Mouse (Mus musculus) liver, embryonic 16.5 days (tissue): ENCODE results near the gene Pcdh7. TPM values are rescaled to one million over a fixed set of nuclear protein-coding genes. Genes with fewer than 3 reads are reported as not detected.

Experiments used
- ATAC-seq: fragments of 200-750 bp; cut with Nextera tagmentation; 2 replicates; pipeline ENCODE4 v1.8.0; 2017; ENCODE audit warnings: low read depth, mild to moderate bottlenecking, moderate number of reproducible peaks, moderate library complexity
- H3K27ac ChIP-seq: fragments of 300-500 bp; sonication (generic); 2 replicates; pipeline ENCODE4 v1.5.1; 2014; ENCODE audit warnings: mild to moderate bottlenecking, low read length
- H3K27me3 ChIP-seq: fragments of 300-500 bp; sonication (generic); 2 replicates; pipeline ENCODE4 v1.6.1; 2014; ENCODE audit warnings: low read depth, low read length, mixed read lengths; ENCODE audit not compliant: control insufficient read depth, insufficient read depth
- H3K36me3 ChIP-seq: fragments of 300-500 bp; sonication (generic); 2 replicates; pipeline ENCODE4 v1.6.1; 2014; ENCODE audit warnings: mild to moderate bottlenecking; ENCODE audit not compliant: control insufficient read depth, insufficient read depth
- H3K4me1 ChIP-seq: fragments of 300-500 bp; sonication (generic); 2 replicates; pipeline ENCODE4 v1.6.1; 2014; ENCODE audit warnings: low read depth, low read length, mixed read lengths; ENCODE audit not compliant: control insufficient read depth
- H3K4me2 ChIP-seq: fragments of 300-500 bp; sonication (generic); 2 replicates; pipeline ENCODE4 v1.6.1; 2014; ENCODE audit warnings: low read depth, low read length, mixed read lengths
- H3K4me3 ChIP-seq: fragments of 300-500 bp; sonication (generic); 2 replicates; pipeline ENCODE4 v1.5.1; 2014; ENCODE audit warnings: low read depth, mild to moderate bottlenecking, low read length
- H3K9ac ChIP-seq: fragments of 300-500 bp; sonication (generic); 2 replicates; pipeline ENCODE4 v1.6.1; 2014; ENCODE audit warnings: low read depth, low read length
- H3K9me3 ChIP-seq: fragments of 300-500 bp; sonication (generic); replicated peaks from 2 replicates; pipeline ENCODE4 v1.6.1; 2016; ENCODE audit warnings: low read length; ENCODE audit not compliant: control insufficient read depth
- WGBS: fragments of 180-500 bp; shearing (Covaris S2); extraction: QIAGEN DNeasy Blood & Tissue Kit; methylation state at CpG from one replicate; pipeline ENCODE4 v1.1.7; 2014; ENCODE audit not compliant: insufficient replicate concordance; 5-methylcytosine and 5-hydroxymethylcytosine counted together
- polyA plus RNA-seq: library from polyadenylated mRNA; unstranded; fragments of >200 nt; fragmentation: Nextera tagmentation; extraction: Ambion mirVana; gene quantifications from 2 replicates; pipeline ENCODE4 v1.2.1, GENCODE M21; 2015

Gene Pcdh7
- polyA plus RNA-seq, 1 experiment from 2014 or later, result 0.31 TPM

DNA sequence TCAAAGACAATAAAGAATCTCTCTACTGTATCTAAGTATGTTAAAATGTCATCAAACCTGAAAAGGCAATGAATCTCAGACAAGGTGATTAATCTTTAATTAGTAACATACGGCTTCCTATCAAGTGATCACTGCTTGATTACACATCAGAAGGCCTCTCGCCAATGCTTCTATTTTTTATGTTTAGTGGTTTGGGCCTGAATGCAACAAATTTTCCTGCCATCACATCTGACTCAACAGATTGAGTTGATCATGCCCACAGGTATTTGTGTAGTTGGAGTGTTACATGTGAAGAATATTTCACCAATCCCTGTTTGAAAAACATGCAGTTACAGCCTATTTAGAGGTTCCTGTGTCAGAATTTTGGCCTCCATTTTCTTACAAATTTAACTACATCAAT is 225.8 kb downstream of the Pcdh7 start:
- H3K9me3 ChIP-seq, result no peaks in the 10 kb centered on the region
- no peak overlapping the region for H3K9ac ChIP-seq
- 71% methylated on average over 2 of the region's 2 CpGs for WGBS
- H3K36me3 ChIP-seq, result no peaks in the 10 kb centered on the region
- H3K4me2 ChIP-seq, result no peak overlapping the region
- no peak overlapping the region for H3K4me3 ChIP-seq
- no peak for ATAC-seq
- H3K4me1 ChIP-seq, result no peaks in the 10 kb centered on the region
- no peak overlapping the region for H3K27ac ChIP-seq
- no peaks in the 10 kb centered on the region for H3K27me3 ChIP-seq

DNA sequence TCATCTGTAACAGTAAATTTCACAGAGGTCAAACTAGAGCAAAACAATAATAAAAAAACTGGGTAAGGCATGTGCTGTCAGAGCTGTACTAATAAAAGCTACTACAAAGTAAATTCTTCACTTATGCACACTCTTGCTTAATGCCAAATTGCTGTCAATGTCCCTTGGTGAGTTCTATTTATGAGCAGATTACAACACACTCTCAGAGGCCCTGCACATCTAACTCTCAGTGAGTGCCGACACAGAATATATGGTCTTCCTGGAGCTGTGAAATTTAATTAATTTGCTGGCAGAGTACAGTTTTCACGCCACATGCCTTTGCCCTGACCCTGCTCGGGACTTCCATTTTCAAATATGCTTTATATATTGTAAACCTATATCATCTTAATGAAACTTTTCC is 227.7 kb downstream of the Pcdh7 start:
- Histone ChIP-seq H3K4me1 (no peaks in the 10 kb centered on the region), H3K27ac (no peak overlapping the region), H3K4me3 (no peak overlapping the region), H3K4me2 (no peak overlapping the region), H3K9me3 (no peaks in the 10 kb centered on the region), H3K36me3 (no peaks in the 10 kb centered on the region), H3K9ac (no peak overlapping the region), H3K27me3 (no peaks in the 10 kb centered on the region)
- ATAC-seq, result no peak
- WGBS, result 62% methylated on average over 3 of the region's 3 CpGs

DNA sequence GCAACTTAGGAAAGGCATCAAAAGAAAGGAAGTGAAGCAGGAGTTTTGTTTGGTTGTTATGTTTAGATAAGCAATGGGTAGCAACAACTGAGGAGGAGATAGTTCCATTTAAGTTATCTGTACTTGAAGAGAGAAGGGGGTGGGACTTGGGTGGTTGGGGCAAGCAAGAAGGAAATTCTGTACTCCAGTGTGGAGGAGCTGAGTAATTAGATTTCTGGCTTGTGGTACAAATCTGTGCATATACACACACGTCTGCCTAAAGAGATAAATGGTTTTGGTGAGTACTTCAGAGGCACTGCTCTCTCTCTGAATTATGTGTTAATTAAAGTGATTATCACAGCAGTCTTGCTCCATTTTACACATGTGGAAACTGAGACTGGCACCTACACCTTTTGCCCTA is 241.6 kb downstream of the Pcdh7 start:
- Histone ChIP-seq H3K9me3 (no peaks in the 10 kb centered on the region), H3K36me3 (no peaks in the 10 kb centered on the region), H3K4me3 (no peak overlapping the region), H3K4me1 (no peaks in the 10 kb centered on the region), H3K4me2 (no peak overlapping the region), H3K27ac (no peak overlapping the region), H3K9ac (no peak overlapping the region), H3K27me3 (no peaks in the 10 kb centered on the region)
- no peak for ATAC-seq
- WGBS, result 37% methylated on average over 1 of the region's 1 CpGs

DNA sequence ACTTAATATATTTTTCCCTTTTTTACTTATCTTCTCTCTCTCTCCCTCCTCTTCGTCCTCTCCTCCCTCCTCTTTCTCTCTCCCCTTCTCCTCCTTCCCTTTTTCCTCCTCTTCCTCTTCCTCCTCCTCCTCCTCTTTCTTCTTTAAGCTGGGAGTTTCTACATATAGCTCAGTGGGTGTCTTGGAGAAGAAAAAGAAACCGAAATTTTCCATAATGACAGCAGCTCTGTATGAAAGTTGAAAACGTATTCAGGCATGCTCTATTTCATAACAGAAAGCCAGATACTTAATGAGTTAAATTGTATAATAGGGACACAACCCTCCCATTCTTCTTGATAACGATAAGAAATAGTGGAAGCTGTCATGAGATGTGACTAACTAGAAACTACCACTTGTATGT is 246.0 kb downstream of the Pcdh7 start:
- 35% methylated on average over 4 of the region's 4 CpGs for WGBS
- Histone ChIP-seq H3K4me3 (no peak overlapping the region), H3K36me3 (no peaks in the 10 kb centered on the region), H3K27me3 (no peaks in the 10 kb centered on the region), H3K4me2 (no peak overlapping the region), H3K9ac (no peak overlapping the region), H3K4me1 (no peaks in the 10 kb centered on the region), H3K9me3 (no peaks in the 10 kb centered on the region), H3K27ac (no peak overlapping the region)
- ATAC-seq, result no peak

DNA sequence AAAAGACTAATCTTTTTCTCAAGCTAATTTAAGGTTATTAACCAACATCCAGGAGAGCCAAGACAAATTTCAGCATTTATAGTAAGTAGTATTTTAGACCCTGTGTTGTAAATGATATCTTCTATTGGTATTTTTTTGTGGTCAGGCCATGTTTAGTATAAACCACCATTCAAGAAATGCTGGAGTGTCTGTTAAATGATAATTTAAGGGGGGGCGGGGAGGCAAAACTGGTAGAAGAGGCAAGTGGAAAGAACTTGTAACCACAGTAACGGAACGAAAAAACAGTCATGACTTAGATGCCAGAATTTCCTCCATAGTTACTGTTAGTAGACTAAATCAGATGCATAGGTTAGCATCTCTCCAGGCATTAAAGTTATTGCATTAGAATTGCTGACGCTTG is 246.4 kb downstream of the Pcdh7 start:
- no peak overlapping the region for H3K9ac ChIP-seq

DNA sequence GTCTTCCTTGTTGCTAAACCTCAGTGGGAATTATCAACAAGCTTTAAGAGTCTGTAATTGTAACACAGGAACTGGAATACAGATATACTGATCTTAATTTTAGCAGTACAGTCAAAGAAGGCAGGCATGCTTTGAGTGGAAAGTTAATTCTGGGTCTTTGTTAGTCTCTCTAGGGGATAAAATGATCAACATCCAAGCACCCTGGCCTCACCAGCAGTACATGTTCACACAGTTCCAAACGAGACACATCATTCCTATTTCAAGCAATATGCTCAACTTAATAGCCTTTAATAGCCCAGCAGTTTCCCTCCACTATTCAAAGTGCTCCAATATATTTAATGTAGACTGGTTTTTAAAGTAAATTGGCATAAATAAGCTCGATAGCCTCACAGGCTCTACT is 275.8 kb downstream of the Pcdh7 start:
- H3K27me3 ChIP-seq, result no peaks in the 10 kb centered on the region
- H3K27ac ChIP-seq, result no peak overlapping the region
- H3K4me1 ChIP-seq, result no peaks in the 10 kb centered on the region
- no peak overlapping the region for H3K9ac ChIP-seq
- H3K9me3 ChIP-seq, result no peaks in the 10 kb centered on the region
- 59% methylated on average over 2 of the region's 2 CpGs for WGBS
- H3K4me3 ChIP-seq, result no peak overlapping the region
- ATAC-seq, result no peak
- H3K36me3 ChIP-seq, result no peaks in the 10 kb centered on the region
- no peak overlapping the region for H3K4me2 ChIP-seq

More for the DNA sequence above, 246.4 kb downstream of the Pcdh7 start:
- Histone ChIP-seq H3K36me3 (no peaks in the 10 kb centered on the region), H3K4me2 (no peak overlapping the region), H3K9me3 (no peaks in the 10 kb centered on the region), H3K27me3 (no peaks in the 10 kb centered on the region), H3K4me1 (no peaks in the 10 kb centered on the region), H3K27ac (no peak overlapping the region), H3K4me3 (no peak overlapping the region)
- no peak for ATAC-seq
- WGBS, result 55% methylated on average over 4 of the region's 4 CpGs

DNA sequence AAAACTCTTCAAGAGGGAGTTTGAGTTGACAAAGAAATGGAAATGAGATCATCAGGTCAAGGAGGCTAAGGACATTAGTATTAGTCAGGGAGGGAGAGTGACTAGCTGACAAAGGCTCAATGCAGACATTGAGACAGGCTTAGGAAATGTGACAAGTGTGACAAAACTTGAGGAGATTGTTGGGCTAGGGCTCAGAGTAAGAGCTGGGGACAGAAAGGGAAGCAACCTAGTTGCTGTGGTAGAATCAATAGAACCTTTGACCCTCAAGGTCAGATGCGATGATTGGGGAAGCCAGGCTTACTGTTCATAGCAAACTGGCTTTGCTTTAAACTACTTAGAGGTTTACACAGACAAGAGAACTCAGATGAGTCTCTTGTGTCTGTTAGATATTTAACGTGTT is 303.6 kb downstream of the Pcdh7 start:
- no peak overlapping the region for H3K27ac ChIP-seq
- no peaks in the 10 kb centered on the region for H3K27me3 ChIP-seq
- WGBS, result 55% methylated on average over 2 of the region's 2 CpGs
- no peaks in the 10 kb centered on the region for H3K9me3 ChIP-seq
- H3K4me1 ChIP-seq, result no peaks in the 10 kb centered on the region
- H3K9ac ChIP-seq, result no peak overlapping the region
- H3K4me3 ChIP-seq, result no peak overlapping the region
- no peaks in the 10 kb centered on the region for H3K36me3 ChIP-seq
- no peak for ATAC-seq
- H3K4me2 ChIP-seq, result no peak overlapping the region

DNA sequence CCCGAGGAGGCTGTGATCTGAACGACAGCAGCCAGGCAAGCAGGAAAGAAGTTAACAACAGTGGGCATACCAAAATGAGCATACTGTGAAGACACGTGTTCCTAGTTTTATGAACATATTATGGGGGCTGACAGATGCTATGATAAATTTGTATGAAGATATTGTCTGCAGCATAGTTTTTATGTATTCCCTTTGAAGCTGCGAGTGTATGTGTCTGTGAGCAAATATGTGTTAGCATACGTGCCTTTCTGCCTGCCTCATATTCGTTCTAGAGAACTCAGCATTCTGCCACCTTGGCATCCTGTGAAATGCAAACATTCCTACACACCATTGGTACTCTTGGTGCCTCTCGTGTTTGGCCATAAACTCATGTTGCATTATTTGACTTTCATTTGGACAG is 307.4 kb downstream of the Pcdh7 start:
- H3K27ac ChIP-seq, result no peak overlapping the region
- no peak overlapping the region for H3K9ac ChIP-seq
- no peak overlapping the region for H3K4me2 ChIP-seq
- no peaks in the 10 kb centered on the region for H3K9me3 ChIP-seq
- H3K4me1 ChIP-seq, result no peaks in the 10 kb centered on the region
- 56% methylated on average over 7 of the region's 7 CpGs for WGBS
- H3K27me3 ChIP-seq, result no peaks in the 10 kb centered on the region
- H3K36me3 ChIP-seq, result no peaks in the 10 kb centered on the region
- ATAC-seq, result no peak
- no peak overlapping the region for H3K4me3 ChIP-seq

DNA sequence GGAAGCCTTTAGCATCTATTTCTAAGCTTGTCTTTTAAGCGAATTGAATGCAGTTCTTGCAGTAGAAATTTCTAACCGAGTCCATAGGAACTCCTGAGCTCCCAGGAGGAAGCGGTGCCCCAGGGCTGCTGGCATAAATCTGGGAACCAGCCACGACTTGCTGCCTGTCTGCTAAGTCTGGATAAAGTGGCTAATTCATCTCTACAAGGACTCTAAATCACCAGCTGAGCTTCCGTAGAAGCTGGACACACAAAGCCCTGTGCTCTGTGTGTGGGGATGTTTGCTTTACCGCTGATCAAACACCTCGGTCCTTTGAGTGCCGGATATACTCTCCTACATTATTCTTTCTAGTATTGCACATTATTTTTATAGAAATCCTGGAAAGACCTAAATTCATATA is 308.0 kb downstream of the Pcdh7 start:
- Histone ChIP-seq H3K27me3 (no peaks in the 10 kb centered on the region), H3K9me3 (no peaks in the 10 kb centered on the region), H3K4me3 (no peak overlapping the region), H3K9ac (no peak overlapping the region), H3K27ac (no peak overlapping the region), H3K4me1 (no peaks in the 10 kb centered on the region), H3K36me3 (no peaks in the 10 kb centered on the region), H3K4me2 (no peak overlapping the region)
- no peak for ATAC-seq
- WGBS, result 56% methylated on average over 8 of the region's 8 CpGs

DNA sequence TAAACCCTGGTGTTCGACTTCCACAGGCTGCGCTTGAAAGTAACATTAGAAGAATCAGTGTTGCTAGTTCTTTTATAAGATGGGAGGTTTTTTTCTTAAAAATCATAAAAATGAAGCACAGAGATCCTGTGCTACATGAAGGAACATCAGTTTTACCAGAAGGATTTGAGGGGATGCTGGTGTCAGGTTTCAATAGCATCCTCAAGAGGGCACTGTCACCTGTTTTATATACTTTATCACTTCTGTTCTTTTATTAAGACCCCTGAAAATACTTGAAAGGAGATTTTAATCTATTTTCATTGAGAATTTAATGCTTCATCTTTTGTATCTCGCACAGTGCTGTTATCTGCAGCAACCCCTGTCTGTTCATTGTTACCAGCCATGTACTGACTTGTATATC is 322.1 kb downstream of the Pcdh7 start:
- Histone ChIP-seq H3K4me3 (no peak overlapping the region), H3K36me3 (no peaks in the 10 kb centered on the region), H3K27ac (no peak overlapping the region), H3K9ac (no peak overlapping the region), H3K9me3 (no peaks in the 10 kb centered on the region), H3K4me2 (no peak overlapping the region), H3K4me1 (no peaks in the 10 kb centered on the region), H3K27me3 (no peaks in the 10 kb centered on the region)
- whole genome bisulfite sequencing, result 52% methylated on average over 3 of the region's 3 CpGs
- no peak for ATAC-seq
